Mouse (Mus musculus): ENCODE results near the gene Mapk8ip3. TPM values are rescaled to one million over a fixed set of nuclear protein-coding genes. Genes with fewer than 3 reads are reported as not detected.

Mapk8ip3 gene
- polyA plus RNA-seq, 1 experiment from 2014 or later: 30.1 TPM

DNA sequence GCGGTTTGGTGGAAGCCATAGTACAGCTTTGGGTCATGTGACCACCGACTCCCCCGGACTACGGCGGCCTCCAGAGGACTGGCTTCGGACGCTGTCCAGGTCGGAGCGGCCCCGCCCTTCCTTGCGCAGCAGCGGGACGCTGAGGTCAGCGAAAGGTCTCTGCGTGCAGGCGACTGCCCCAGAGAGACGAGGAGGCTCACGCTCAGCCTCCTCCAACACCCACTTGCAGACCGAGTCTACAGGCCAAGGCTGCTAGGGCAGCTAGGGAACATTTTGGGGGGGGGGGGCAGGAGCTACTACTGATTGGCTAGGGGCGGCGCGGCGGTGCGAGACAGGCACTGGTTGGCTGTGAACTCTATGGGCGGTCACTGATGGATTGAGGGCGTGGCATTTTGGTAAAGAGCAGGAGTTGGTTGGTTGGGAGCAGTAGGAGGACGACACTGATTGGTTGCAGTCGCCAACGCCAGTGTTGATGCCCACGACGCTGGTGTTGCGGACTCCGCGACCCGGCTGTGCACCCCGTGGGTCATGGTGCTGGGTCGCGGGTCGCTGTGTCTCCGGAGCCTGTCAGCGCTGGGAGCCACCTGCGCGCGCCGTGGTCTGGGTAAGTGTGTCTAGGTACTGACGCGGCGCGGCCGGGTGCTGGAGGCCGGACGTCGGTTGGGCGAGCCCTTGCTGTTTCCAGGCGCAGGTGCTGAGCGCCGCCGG is 86.6 kb downstream of the Mapk8ip3 start, which contains the start of gene Fahd1:
Gene Fahd1, minus strand, starts transcription at position 300 of the 708 bp plus-strand sequence.
- no peaks in the 10 kb centered on the region; the same call in 1 of the 2 replicates for H3K27me3 ChIP-seq (ENCODE audit: control insufficient read depth, insufficient read depth, low read length)
- peak; percentile 97 for ATAC-seq (replicated peaks; ENCODE audit: extremely low read depth, insufficient read depth, low FRiP score)
- peak within 1 kb of the TSS; percentile 84 for H3K4me3 ChIP-seq (ENCODE audit: low read length)
- H3K27ac ChIP-seq (ENCODE audit: low read length): peak within 1 kb of the TSS; percentile 95
- H3K4me2 ChIP-seq (ENCODE audit: low read depth, low read length): peak within 1 kb of the TSS; percentile 84
- peak within 1 kb of the TSS; percentile 83 for H3K9ac ChIP-seq (ENCODE audit: low read length)
- H3K36me3 ChIP-seq (ENCODE audit: control insufficient read depth, insufficient read depth): peaks cover 6% of the 10 kb centered on the region; the same call in 1 of the 2 replicates
- H3K9me3 ChIP-seq (replicated peaks; ENCODE audit: control insufficient read depth, low read length): no peaks in the 10 kb centered on the region
- under 1% methylated on average over 58 of the region's 58 CpGs for WGBS
- peaks cover 14% of the 10 kb centered on the region for H3K4me1 ChIP-seq (ENCODE audit: control insufficient read depth, insufficient read depth, low read length)

DNA sequence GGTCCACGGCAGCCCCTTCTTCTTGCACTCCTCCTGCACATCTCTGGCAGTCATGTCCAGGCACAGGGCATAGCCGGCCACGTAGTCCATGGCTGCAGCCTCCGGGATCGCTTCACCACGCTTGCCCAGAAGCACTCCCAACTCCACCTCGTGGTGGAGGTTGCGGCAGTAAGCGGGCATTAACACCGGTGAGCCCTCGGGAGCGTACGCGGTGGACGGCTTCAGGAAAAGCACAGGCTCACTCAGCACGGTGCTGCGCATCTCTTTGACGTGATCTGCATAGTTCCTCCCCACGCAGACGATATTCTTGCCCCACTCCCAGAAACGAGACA is 87.1 kb downstream of the Mapk8ip3 start:
- Histone ChIP-seq H3K27me3 (ENCODE audit: control insufficient read depth, insufficient read depth, low read length) (no peaks in the 10 kb centered on the region; the same call in 1 of the 2 replicates), H3K27ac (ENCODE audit: low read length) (peak overlapping the region; percentile 95), H3K9me3 (replicated peaks; ENCODE audit: control insufficient read depth, low read length) (no peaks in the 10 kb centered on the region), H3K9ac (ENCODE audit: low read length) (peak overlapping the region; percentile 83), H3K36me3 (ENCODE audit: control insufficient read depth, insufficient read depth) (peaks cover 6% of the 10 kb centered on the region; the same call in 1 of the 2 replicates), H3K4me1 (ENCODE audit: control insufficient read depth, insufficient read depth, low read length) (peaks cover 18% of the 10 kb centered on the region), H3K4me3 (ENCODE audit: low read length) (peak overlapping the region; percentile 84), H3K4me2 (ENCODE audit: low read depth, low read length) (peak overlapping the region; percentile 84)
- WGBS: under 1% methylated on average over 21 of the region's 21 CpGs
- ATAC-seq (replicated peaks; ENCODE audit: extremely low read depth, insufficient read depth, low FRiP score): peak; percentile 51

DNA sequence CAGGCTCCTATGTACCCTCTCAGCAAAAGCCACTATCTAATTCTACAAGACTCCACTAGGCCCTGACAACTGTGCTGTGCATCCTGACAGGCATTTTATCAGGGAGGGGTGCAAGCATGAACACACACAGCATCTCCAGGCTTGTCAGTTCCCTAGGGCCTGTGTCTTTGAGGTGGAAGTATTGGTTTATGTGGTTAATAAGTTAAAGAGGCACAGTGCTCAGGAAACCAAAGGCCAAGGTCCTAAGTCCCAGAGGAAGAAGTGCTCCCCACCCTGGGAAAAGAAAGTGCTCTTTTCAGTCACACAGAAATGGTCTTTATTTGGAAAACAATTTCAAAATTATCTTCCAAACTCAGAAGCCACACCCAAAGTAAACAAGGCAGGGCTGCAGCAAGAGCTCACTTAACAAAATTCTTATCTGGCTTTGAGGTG is 88.2 kb downstream of the Mapk8ip3 start:
- peak overlapping the region; percentile 84 for H3K4me2 ChIP-seq (ENCODE audit: low read depth, low read length)
- peaks cover 20% of the 10 kb centered on the region for H3K4me1 ChIP-seq (ENCODE audit: control insufficient read depth, insufficient read depth, low read length)
- H3K9ac ChIP-seq (ENCODE audit: low read length): peak overlapping the region; percentile 83
- peak overlapping the region; percentile 72 for H3K27ac ChIP-seq (ENCODE audit: low read length)
- H3K4me3 ChIP-seq (ENCODE audit: low read length): peak overlapping the region; percentile 46
- no peaks in the 10 kb centered on the region; the same call in 1 of the 2 replicates for H3K27me3 ChIP-seq (ENCODE audit: control insufficient read depth, insufficient read depth, low read length)
- no peaks in the 10 kb centered on the region for H3K9me3 ChIP-seq (replicated peaks; ENCODE audit: control insufficient read depth, low read length)
- ATAC-seq (replicated peaks; ENCODE audit: extremely low read depth, insufficient read depth, low FRiP score): no peak
- peaks cover 5% of the 10 kb centered on the region; the same call in 1 of the 2 replicates for H3K36me3 ChIP-seq (ENCODE audit: control insufficient read depth, insufficient read depth)

DNA sequence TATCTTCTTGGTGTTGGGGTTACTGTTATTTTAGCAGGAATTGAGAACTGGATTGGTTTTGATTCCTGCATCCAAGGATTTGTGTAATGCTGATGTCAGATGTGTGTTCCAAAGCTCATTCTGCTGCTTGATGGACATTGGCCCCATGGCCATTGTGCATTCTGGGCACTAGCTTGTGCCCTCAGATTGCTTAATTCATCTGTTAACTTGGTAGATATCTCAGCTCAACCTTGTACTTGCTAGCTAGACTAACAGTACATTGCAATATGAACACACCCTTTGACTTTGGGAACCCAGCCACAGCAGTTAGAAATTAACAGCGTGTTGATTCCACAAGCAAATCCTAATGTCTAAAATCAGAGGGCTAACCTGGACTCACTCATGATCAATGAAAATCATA is 89.4 kb downstream of the Mapk8ip3 start:
- 98% methylated on average over 1 of the region's 1 CpGs for WGBS

DNA sequence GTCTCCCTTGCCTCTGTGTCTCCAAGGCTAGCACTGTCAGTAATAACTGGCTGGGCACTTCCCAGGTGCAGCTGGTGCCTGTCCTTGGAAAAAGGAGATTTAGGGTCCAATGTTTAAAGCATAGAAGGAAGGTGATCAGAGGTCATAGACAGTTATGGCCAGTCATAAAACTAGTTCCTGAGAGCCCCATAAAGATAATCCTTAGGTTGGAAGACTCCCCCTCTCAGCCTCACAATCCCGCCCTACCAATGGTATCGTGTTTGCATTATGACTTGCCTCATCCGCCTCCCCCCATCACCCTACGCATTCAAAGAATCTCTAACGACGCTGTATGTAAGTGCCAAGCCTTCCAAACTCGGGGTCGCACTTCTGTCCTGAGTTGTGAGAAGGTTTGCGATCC is 92.3 kb downstream of the Mapk8ip3 start:
- Histone ChIP-seq H3K27ac (ENCODE audit: low read length) (0 out of 2 replicates have a peak overlapping the region, but pooled peaks have one; percentile 9), H3K9me3 (replicated peaks; ENCODE audit: control insufficient read depth, low read length) (no peaks in the 10 kb centered on the region), H3K4me3 (ENCODE audit: low read length) (0 out of 2 replicates have a peak overlapping the region, but pooled peaks have one; percentile 7), H3K36me3 (ENCODE audit: control insufficient read depth, insufficient read depth) (no peaks in the 10 kb centered on the region), H3K4me2 (ENCODE audit: low read depth, low read length) (peak overlapping the region; percentile 58), H3K9ac (ENCODE audit: low read length) (peak overlapping the region; percentile 39; the same call in 1 of the 2 replicates), H3K4me1 (ENCODE audit: control insufficient read depth, insufficient read depth, low read length) (peaks cover 12% of the 10 kb centered on the region), H3K27me3 (ENCODE audit: control insufficient read depth, insufficient read depth, low read length) (peaks cover 5% of the 10 kb centered on the region; the same call in 1 of the 2 replicates)
- ATAC-seq (replicated peaks; ENCODE audit: extremely low read depth, insufficient read depth, low FRiP score): no peak
- 41% methylated on average over 9 of the region's 9 CpGs for WGBS

More for the DNA sequence above, 89.4 kb downstream of the Mapk8ip3 start:
- Histone ChIP-seq H3K4me1 (ENCODE audit: control insufficient read depth, insufficient read depth, low read length) (peaks cover 20% of the 10 kb centered on the region), H3K27me3 (ENCODE audit: control insufficient read depth, insufficient read depth, low read length) (no peaks in the 10 kb centered on the region; the same call in 1 of the 2 replicates), H3K9me3 (replicated peaks; ENCODE audit: control insufficient read depth, low read length) (no peaks in the 10 kb centered on the region), H3K4me2 (ENCODE audit: low read depth, low read length) (no peak overlapping the region), H3K36me3 (ENCODE audit: control insufficient read depth, insufficient read depth) (no peaks in the 10 kb centered on the region), H3K27ac (ENCODE audit: low read length) (no peak overlapping the region), H3K4me3 (ENCODE audit: low read length) (no peak overlapping the region), H3K9ac (ENCODE audit: low read length) (no peak overlapping the region)
- no peak for ATAC-seq (replicated peaks; ENCODE audit: extremely low read depth, insufficient read depth, low FRiP score)

DNA sequence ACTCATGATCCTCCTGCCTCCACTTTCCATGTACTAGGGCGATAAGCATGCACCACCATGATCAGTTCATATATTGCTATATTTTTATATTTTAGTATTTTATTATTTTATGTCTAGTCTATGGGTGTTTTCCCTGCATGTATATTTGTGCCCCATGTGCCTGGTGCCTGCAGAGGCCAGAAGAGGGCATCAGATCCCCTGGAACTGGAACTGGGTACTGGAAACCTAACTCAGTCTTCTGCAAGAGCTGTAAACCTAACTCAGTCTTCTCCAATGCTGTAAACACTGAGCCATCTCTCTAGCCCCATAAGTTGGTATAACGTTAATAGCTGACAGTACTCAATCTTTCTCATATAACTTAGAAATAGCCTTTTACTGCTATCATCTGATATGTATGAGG is 94.1 kb downstream of the Mapk8ip3 start:
- no peak overlapping the region for H3K4me3 ChIP-seq (ENCODE audit: low read length)
- no peaks in the 10 kb centered on the region for H3K9me3 ChIP-seq (replicated peaks; ENCODE audit: control insufficient read depth, low read length)
- H3K27ac ChIP-seq (ENCODE audit: low read length): no peak overlapping the region
- no peaks in the 10 kb centered on the region for H3K36me3 ChIP-seq (ENCODE audit: control insufficient read depth, insufficient read depth)
- ATAC-seq (replicated peaks; ENCODE audit: extremely low read depth, insufficient read depth, low FRiP score): no peak
- peaks cover 5% of the 10 kb centered on the region for H3K27me3 ChIP-seq (ENCODE audit: control insufficient read depth, insufficient read depth, low read length)
- WGBS: 50% methylated on average over 2 of the region's 2 CpGs
- no peak overlapping the region for H3K9ac ChIP-seq (ENCODE audit: low read length)
- H3K4me2 ChIP-seq (ENCODE audit: low read depth, low read length): no peak overlapping the region
- H3K4me1 ChIP-seq (ENCODE audit: control insufficient read depth, insufficient read depth, low read length): peaks cover 6% of the 10 kb centered on the region

Other genes with a start within 250 kb of the Mapk8ip3 start
- gene Syngr3, start 247.0 kb downstream of the Mapk8ip3 start, polyA plus RNA-seq (2015; fragmentation: Nextera tagmentation; extraction: Ambion mirVana): 0.60 and 0.67 TPM in 2 replicates
- 27.6 and 29.7 TPM in 2 replicates for gene Gfer, start 240.8 kb downstream of the Mapk8ip3 start, polyA plus RNA-seq (2015; fragmentation: Nextera tagmentation; extraction: Ambion mirVana)
- gene Noxo1, start 240.7 kb downstream of the Mapk8ip3 start, polyA plus RNA-seq (2015; fragmentation: Nextera tagmentation; extraction: Ambion mirVana): 0.97 and 1.2 TPM in 2 replicates
- gene Tbl3, start 229.3 kb downstream of the Mapk8ip3 start, polyA plus RNA-seq (2015; fragmentation: Nextera tagmentation; extraction: Ambion mirVana): 44.3 and 47.5 TPM in 2 replicates
- gene Rnf151, start 218.9 kb downstream of the Mapk8ip3 start, polyA plus RNA-seq (2015; fragmentation: Nextera tagmentation; extraction: Ambion mirVana): not detected in 2 replicates
- 843 and 891 TPM in 2 replicates for gene Rps2, start 218.9 kb downstream of the Mapk8ip3 start, polyA plus RNA-seq (2015; fragmentation: Nextera tagmentation; extraction: Ambion mirVana)
- 570 and 615 TPM in 2 replicates for gene Ndufb10, start 212.5 kb downstream of the Mapk8ip3 start, polyA plus RNA-seq (2015; fragmentation: Nextera tagmentation; extraction: Ambion mirVana)
- 1.7 and 2.4 TPM in 2 replicates for gene Rpl3l, start 209.2 kb downstream of the Mapk8ip3 start, polyA plus RNA-seq (2015; fragmentation: Nextera tagmentation; extraction: Ambion mirVana)
- gene Msrb1, start 200.3 kb downstream of the Mapk8ip3 start, polyA plus RNA-seq (2015; fragmentation: Nextera tagmentation; extraction: Ambion mirVana): 19.0 and 21.2 TPM in 2 replicates
- gene Hs3st6, start 184.0 kb downstream of the Mapk8ip3 start, polyA plus RNA-seq (2015; fragmentation: Nextera tagmentation; extraction: Ambion mirVana): 0.21 and 0.36 TPM in 2 replicates
- not detected in 2 replicates for gene Meiob, start 132.7 kb downstream of the Mapk8ip3 start, polyA plus RNA-seq (2015; fragmentation: Nextera tagmentation; extraction: Ambion mirVana)
- gene Hagh, start 96.8 kb downstream of the Mapk8ip3 start, polyA plus RNA-seq (2015; fragmentation: Nextera tagmentation; extraction: Ambion mirVana): 69.1 and 71.8 TPM in 2 replicates
- gene Fahd1, start 86.6 kb downstream of the Mapk8ip3 start, polyA plus RNA-seq (2015; fragmentation: Nextera tagmentation; extraction: Ambion mirVana): 50.2 and 59.9 TPM in 2 replicates
- gene Igfals, start 71.0 kb downstream of the Mapk8ip3 start, polyA plus RNA-seq (2015; fragmentation: Nextera tagmentation; extraction: Ambion mirVana): 0.40 and 0.70 TPM in 2 replicates
- gene Nubp2, start 50.6 kb downstream of the Mapk8ip3 start, polyA plus RNA-seq (2015; fragmentation: Nextera tagmentation; extraction: Ambion mirVana): 37.9 and 38.3 TPM in 2 replicates
- 33.7 and 34.0 TPM in 2 replicates for gene Spsb3, start 50.3 kb downstream of the Mapk8ip3 start, polyA plus RNA-seq (2015; fragmentation: Nextera tagmentation; extraction: Ambion mirVana)
- gene Eme2, start 41.9 kb downstream of the Mapk8ip3 start, polyA plus RNA-seq (2015; fragmentation: Nextera tagmentation; extraction: Ambion mirVana): 18.2 and 20.4 TPM in 2 replicates
- gene Mrps34, start 41.9 kb downstream of the Mapk8ip3 start, polyA plus RNA-seq (2015; fragmentation: Nextera tagmentation; extraction: Ambion mirVana): 86.8 and 94.8 TPM in 2 replicates
- gene Nme3, start 40.5 kb downstream of the Mapk8ip3 start, polyA plus RNA-seq (2015; fragmentation: Nextera tagmentation; extraction: Ambion mirVana): 38.2 and 42.1 TPM in 2 replicates
- gene Jpt2, start 23.7 kb upstream of the Mapk8ip3 start, polyA plus RNA-seq (2015; fragmentation: Nextera tagmentation; extraction: Ambion mirVana): 79.3 and 82.5 TPM in 2 replicates
- 3.9 and 4.2 TPM in 2 replicates for gene Cramp1l, start 78.8 kb upstream of the Mapk8ip3 start, polyA plus RNA-seq (2015; fragmentation: Nextera tagmentation; extraction: Ambion mirVana)
- gene Ift140, start 79.1 kb upstream of the Mapk8ip3 start, polyA plus RNA-seq (2015; fragmentation: Nextera tagmentation; extraction: Ambion mirVana): 11.6 TPM in 2 replicates
- gene Tmem204, start 146.6 kb upstream of the Mapk8ip3 start, polyA plus RNA-seq (2015; fragmentation: Nextera tagmentation; extraction: Ambion mirVana): 26.7 and 36.1 TPM in 2 replicates
- gene Telo2, start 179.0 kb upstream of the Mapk8ip3 start, polyA plus RNA-seq (2015; fragmentation: Nextera tagmentation; extraction: Ambion mirVana): 31.3 and 31.7 TPM in 2 replicates
- 0.20 and 0.24 TPM in 2 replicates for gene Ptx4, start 183.8 kb upstream of the Mapk8ip3 start, polyA plus RNA-seq (2015; fragmentation: Nextera tagmentation; extraction: Ambion mirVana)
- gene Clcn7, start 196.4 kb upstream of the Mapk8ip3 start, polyA plus RNA-seq (2015; fragmentation: Nextera tagmentation; extraction: Ambion mirVana): 16.1 and 19.2 TPM in 2 replicates
- not detected in 2 replicates for gene Ccdc154, start 225.5 kb upstream of the Mapk8ip3 start, polyA plus RNA-seq (2015; fragmentation: Nextera tagmentation; extraction: Ambion mirVana)
- 0.32 and 0.95 TPM in 2 replicates for gene Gm38655, start 238.5 kb upstream of the Mapk8ip3 start, polyA plus RNA-seq (2015; fragmentation: Nextera tagmentation; extraction: Ambion mirVana)
- 27.0 and 29.6 TPM in 2 replicates for gene BC003965, start 247.6 kb upstream of the Mapk8ip3 start, polyA plus RNA-seq (2015; fragmentation: Nextera tagmentation; extraction: Ambion mirVana)